Mouse (Mus musculus) fibroblast of lung, adult 2 months (primary cell): Measurements from ENCODE around the gene AC131692.1.

ENCODE experiments used
- DNase-seq: peaks from one replicate; pipeline ENCODE4 v3.0.0-alpha.2; 2011; ENCODE audit warnings: low read depth

Gene AC131692.1

GRCm38 (mm10) chr19:6067724-6068415 lies 26.3 kb upstream of the AC131692.1 start, which contains the start of gene Tm7sf2:
Gene Tm7sf2, minus strand, starts transcription at chr19:6068373.
- DNase-seq, result no peak

- no peak for DNase-seq
Observed at GRCm38 (mm10) chr19:6068951-6069350, 25.3 kb upstream of the AC131692.1 start.

GRCm38 (mm10) chr19:6069851-6070250 lies 24.4 kb upstream of the AC131692.1 start:
- no peak for DNase-seq

GRCm38 (mm10) chr19:6070571-6071250 lies 23.5 kb upstream of the AC131692.1 start:
- no peak for DNase-seq

GRCm38 (mm10) chr19:6071261-6071660 lies 23.0 kb upstream of the AC131692.1 start:
- no peak for DNase-seq

- no peak for DNase-seq
Observed at GRCm38 (mm10) chr19:6073889-6074288, 20.3 kb upstream of the AC131692.1 start.

- DNase-seq, result peak; percentile 87
Observed at GRCm38 (mm10) chr19:6076564-6077393, 17.4 kb upstream of the AC131692.1 start, which contains the start of gene Vps51. Gene Vps51, minus strand, starts transcription at chr19:6077231.

GRCm38 (mm10) chr19:6079983-6080480 lies 14.2 kb upstream of the AC131692.1 start, which contains the start of gene Tmem262:
Gene Tmem262, plus strand, starts transcription at chr19:6080033.
- DNase-seq, result no peak

GRCm38 (mm10) chr19:6082156-6082555 lies 12.1 kb upstream of the AC131692.1 start, which contains the start of gene Gm28374:
Gene Gm28374, minus strand, starts transcription at chr19:6082256.
- no peak for DNase-seq

- DNase-seq, result peak; percentile 92
Observed at GRCm38 (mm10) chr19:6084478-6085248, 9.6 kb upstream of the AC131692.1 start, which contains the start of the genes Zfpl1 and Cdca5. Gene Zfpl1, minus strand, starts transcription at chr19:6084956. Gene Cdca5, plus strand, starts transcription at chr19:6084983.

GRCm38 (mm10) chr19:6085417-6085879 lies 8.8 kb upstream of the AC131692.1 start:
- no peak for DNase-seq

- DNase-seq, result no peak
Observed at GRCm38 (mm10) chr19:6088841-6089240, 5.4 kb upstream of the AC131692.1 start.

GRCm38 (mm10) chr19:6097847-6098246 lies 3.6 kb downstream of the AC131692.1 start:
- DNase-seq, result no peak

- DNase-seq, result no peak
Observed at GRCm38 (mm10) chr19:6101186-6101585, 7.0 kb downstream of the AC131692.1 start.

- DNase-seq, result no peak
Observed at GRCm38 (mm10) chr19:6102169-6102853, 8.1 kb downstream of the AC131692.1 start.

- DNase-seq, result no peak
Observed at GRCm38 (mm10) chr19:6104476-6104875, 10.3 kb downstream of the AC131692.1 start.

- DNase-seq, result no peak
Observed at GRCm38 (mm10) chr19:6105586-6105985, 11.4 kb downstream of the AC131692.1 start, which contains the start of gene Naaladl1. Gene Naaladl1, plus strand, starts transcription at chr19:6105782.

- DNase-seq, result no peak
Observed at GRCm38 (mm10) chr19:6113116-6113515, 18.9 kb downstream of the AC131692.1 start.

GRCm38 (mm10) chr19:6116113-6116850 lies 22.1 kb downstream of the AC131692.1 start:
- no peak for DNase-seq
